ENCODE assay signal across 31 mouse cellular contexts in the genomic region with DNA sequence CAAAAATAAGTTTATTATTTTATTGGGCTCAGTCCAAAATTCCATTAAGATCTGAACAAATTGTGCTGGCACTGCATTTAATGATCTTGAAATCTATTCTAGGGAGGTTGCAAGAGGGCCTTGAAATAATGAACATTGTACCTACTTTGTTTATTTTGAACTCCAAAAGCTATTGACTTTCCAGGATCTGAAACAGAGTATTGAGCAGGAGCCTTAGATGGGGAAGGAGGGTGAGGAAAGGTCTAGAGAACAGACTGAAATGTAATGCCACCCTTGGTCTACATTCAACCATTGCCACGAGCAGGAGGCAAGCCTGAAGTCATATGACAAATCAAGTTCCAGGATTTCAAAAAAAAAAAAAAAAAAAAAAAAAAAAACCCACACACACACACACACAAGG.
"Had no signal": no experiment of that assay in that cellular context is flagged by ENCODE, and none has a peak within 500 bp of the region (broad histone marks: within the 10 kb centered on the region; RNA-seq: fewer than 3 reads in every experiment).

No protein-coding gene starts in this region.

- DNase-seq: left cerebral cortex, postnatal 4 days; liver; liver, embryonic 13.5 days; lung, adult 18-20 months; lung, adult 2 months; lung, embryonic 14.5 days; lung, postnatal 10 days; lung, postnatal 14 days; lung, postnatal 36 days; lung, postnatal 4 days; midbrain, embryonic 14.5 days had no signal

- H3K27ac ChIP-seq: limb, embryonic 10.5 days; limb, embryonic 12.5 days; limb, embryonic 13.5 days; limb, embryonic 15.5 days; liver, embryonic 12.5 days; liver, embryonic 13.5 days; liver, embryonic 14.5 days; liver, embryonic 15.5 days; lung, embryonic 15.5 days; macrophage; midbrain, embryonic 10.5 days; midbrain, embryonic 12.5 days; midbrain, embryonic 13.5 days; midbrain, embryonic 15.5 days; neural tube, embryonic 12.5 days had no signal

- H3K4me3 ChIP-seq: limb, embryonic 10.5 days; limb, embryonic 12.5 days; limb, embryonic 13.5 days; limb, embryonic 15.5 days; liver, embryonic 12.5 days; liver, embryonic 13.5 days; liver, embryonic 15.5 days; lung, embryonic 15.5 days; megakaryocyte, embryonic 14.5 days; midbrain, embryonic 10.5 days; midbrain, embryonic 12.5 days; midbrain, embryonic 13.5 days; midbrain, embryonic 15.5 days; myocyte; neural tube, embryonic 12.5 days had no signal

- H3K27me3 ChIP-seq: limb, embryonic 12.5 days; limb, embryonic 13.5 days; limb, embryonic 15.5 days; liver, embryonic 12.5 days; liver, embryonic 13.5 days; liver, embryonic 15.5 days; lung, embryonic 15.5 days; megakaryocyte, embryonic 14.5 days; midbrain, embryonic 12.5 days; midbrain, embryonic 13.5 days; midbrain, embryonic 15.5 days; neural tube, embryonic 12.5 days had no signal

- ATAC-seq: liver, embryonic 12.5 days; lung, postnatal 0 days; midbrain, embryonic 13.5 days; midbrain, embryonic 15.5 days; midbrain, embryonic 16.5 days had no signal

- H3K4me2 ChIP-seq: limb, embryonic 12.5 days; limb, embryonic 13.5 days; limb, embryonic 15.5 days; liver, embryonic 11.5 days; liver, embryonic 12.5 days; liver, embryonic 13.5 days; liver, embryonic 15.5 days; lung, embryonic 14.5 days; lung, embryonic 15.5 days; midbrain, embryonic 11.5 days; midbrain, embryonic 12.5 days; midbrain, embryonic 13.5 days; midbrain, embryonic 15.5 days; neural tube, embryonic 12.5 days had no signal

- H3K36me3 ChIP-seq: limb, embryonic 10.5 days; limb, embryonic 12.5 days; limb, embryonic 13.5 days; limb, embryonic 15.5 days; liver, embryonic 12.5 days; liver, embryonic 13.5 days; liver, embryonic 15.5 days; lung, embryonic 15.5 days; midbrain, embryonic 10.5 days; midbrain, embryonic 12.5 days; midbrain, embryonic 13.5 days; midbrain, embryonic 15.5 days; neural tube, embryonic 12.5 days had no signal

- H3K9me3 ChIP-seq: limb, embryonic 10.5 days; limb, embryonic 12.5 days; limb, embryonic 13.5 days; limb, embryonic 15.5 days; liver, embryonic 12.5 days; liver, embryonic 13.5 days; liver, embryonic 15.5 days; lung, embryonic 15.5 days; megakaryocyte, embryonic 14.5 days; midbrain, embryonic 10.5 days; midbrain, embryonic 12.5 days; midbrain, embryonic 13.5 days; midbrain, embryonic 15.5 days; neural tube, embryonic 12.5 days had no signal

- H3K9ac ChIP-seq: limb, embryonic 12.5 days; limb, embryonic 13.5 days; limb, embryonic 15.5 days; liver, embryonic 12.5 days; liver, embryonic 13.5 days; liver, embryonic 14.5 days; liver, embryonic 15.5 days; lung, embryonic 14.5 days; lung, embryonic 15.5 days; midbrain, embryonic 12.5 days; midbrain, embryonic 13.5 days; midbrain, embryonic 15.5 days; neural tube, embryonic 12.5 days had no signal

- H3K4me1 ChIP-seq: limb, embryonic 10.5 days; limb, embryonic 12.5 days; limb, embryonic 13.5 days; limb, embryonic 15.5 days; liver, embryonic 12.5 days; liver, embryonic 13.5 days; liver, embryonic 15.5 days; lung, embryonic 15.5 days; megakaryocyte, embryonic 14.5 days; midbrain, embryonic 10.5 days; midbrain, embryonic 12.5 days; midbrain, embryonic 13.5 days; midbrain, embryonic 15.5 days; neural tube, embryonic 12.5 days had no signal
